Mouse (Mus musculus): ENCODE data around the gene Col4a2. TPM values are rescaled to one million over a fixed set of nuclear protein-coding genes. Genes with fewer than 3 reads are reported as not detected.
A peak's percentile ranks its signal among the peaks of the same experiment; 100 is the strongest.

The Col4a2 gene
- polyA plus RNA-seq, 1 experiment = 26.3 TPM

DNA sequence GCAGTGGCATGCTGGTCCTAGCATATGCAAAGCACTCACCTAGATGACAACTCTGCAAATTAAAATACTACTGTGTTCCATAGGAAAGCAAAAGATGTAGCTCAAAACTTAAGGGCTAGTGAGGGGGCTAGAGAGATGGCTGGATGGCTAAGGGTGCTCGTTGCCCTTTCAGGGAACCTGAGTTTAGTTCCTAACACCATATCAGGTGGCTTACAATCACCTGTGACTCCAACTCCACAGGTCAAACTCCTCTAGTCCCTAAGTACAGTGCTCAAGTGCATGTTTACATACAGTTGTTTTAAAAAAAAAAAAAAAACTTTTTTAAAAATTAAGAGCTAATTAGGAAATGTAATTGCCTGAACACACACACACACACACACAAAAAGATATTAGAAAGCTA is 7.1 kb upstream of the Col4a2 start:
- 0 out of 2 replicates have a peak, but pooled peaks cover under 1% of the 10 kb centered on the region for H3K4me1 ChIP-seq (ENCODE audit: control insufficient read depth, insufficient read depth, low read length)
- no peak overlapping the region for H3K4me3 ChIP-seq (ENCODE audit: insufficient read depth, low read length)
- no peak for TF ChIP-seq CTCF (IDR thresholded peaks at IDR 0.05; ENCODE audit: extremely low read depth, insufficient read depth, low read length)
- TF ChIP-seq POLR2A (IDR thresholded peaks at IDR 0.05; ENCODE audit: extremely low read depth, insufficient read depth, low read length) = no peak
- H3K27ac ChIP-seq (ENCODE audit: insufficient read depth, low read length) = no peak overlapping the region

DNA sequence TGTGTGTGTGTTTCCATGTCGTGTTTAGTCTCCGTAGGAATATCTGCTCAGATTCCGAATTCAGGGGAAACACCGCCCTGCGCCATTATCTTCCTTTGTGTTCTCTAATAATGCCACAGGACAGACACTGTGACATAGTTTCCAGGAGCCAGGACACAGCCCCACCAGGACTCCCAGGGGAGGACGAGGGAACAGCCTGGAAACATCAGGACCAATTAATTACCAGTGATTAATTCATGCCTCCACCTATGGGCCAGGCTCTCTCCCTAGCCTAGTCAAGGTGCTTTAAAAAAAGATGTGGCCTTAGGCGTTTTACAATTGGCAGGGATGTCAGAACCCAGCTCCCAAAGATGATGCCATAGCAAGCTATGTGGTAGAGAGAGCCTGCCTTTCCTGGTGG is 5.2 kb upstream of the Col4a2 start:
- no peak for TF ChIP-seq POLR2A (IDR thresholded peaks at IDR 0.05; ENCODE audit: extremely low read depth, insufficient read depth, low read length)
- no peak for TF ChIP-seq CTCF (IDR thresholded peaks at IDR 0.05; ENCODE audit: extremely low read depth, insufficient read depth, low read length)
- Histone ChIP-seq H3K4me3 (ENCODE audit: insufficient read depth, low read length) (no peak overlapping the region), H3K27ac (ENCODE audit: insufficient read depth, low read length) (no peak overlapping the region), H3K4me1 (ENCODE audit: control insufficient read depth, insufficient read depth, low read length) (no peaks in the 10 kb centered on the region)

DNA sequence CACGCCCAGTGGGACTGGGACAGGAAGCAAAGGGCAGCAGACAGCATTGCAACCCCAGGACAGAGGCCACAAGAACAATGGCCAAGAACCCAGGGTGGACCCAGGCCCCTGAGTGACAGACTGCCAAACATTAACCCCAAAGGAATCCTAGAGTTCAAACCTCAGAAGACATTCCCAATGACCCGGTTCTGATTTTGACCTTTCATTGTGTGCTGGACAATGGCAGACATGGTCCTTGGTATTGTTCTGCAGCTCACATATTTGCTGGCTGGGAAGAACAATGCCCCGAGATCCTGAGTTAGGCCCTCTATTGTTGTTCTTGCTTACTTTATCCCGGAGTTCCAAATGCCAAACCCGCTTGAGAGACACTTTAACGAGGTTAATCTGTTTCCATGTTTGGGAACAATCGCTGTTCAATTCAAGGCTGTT is 4.0 kb upstream of the Col4a2 start:
- H3K4me1 ChIP-seq (ENCODE audit: control insufficient read depth, insufficient read depth, low read length) = no peaks in the 10 kb centered on the region

GRCm38 (mm10) chr8:11309226-11309625 is 3.4 kb upstream of the Col4a2 start:
- Histone ChIP-seq H3K27ac (ENCODE audit: insufficient read depth, low read length) (no peak overlapping the region), H3K4me1 (ENCODE audit: control insufficient read depth, insufficient read depth, low read length) (no peaks in the 10 kb centered on the region), H3K4me3 (ENCODE audit: insufficient read depth, low read length) (no peak overlapping the region)
- TF ChIP-seq POLR2A (IDR thresholded peaks at IDR 0.05; ENCODE audit: extremely low read depth, insufficient read depth, low read length) (no peak), CTCF (IDR thresholded peaks at IDR 0.05; ENCODE audit: extremely low read depth, insufficient read depth, low read length) (no peak)

More for the DNA sequence above, 4.0 kb upstream of the Col4a2 start:
- no peak for TF ChIP-seq CTCF (IDR thresholded peaks at IDR 0.05; ENCODE audit: extremely low read depth, insufficient read depth, low read length)
- TF ChIP-seq POLR2A (IDR thresholded peaks at IDR 0.05; ENCODE audit: extremely low read depth, insufficient read depth, low read length) = no peak
- no peak overlapping the region for H3K27ac ChIP-seq (ENCODE audit: insufficient read depth, low read length)
- no peak overlapping the region for H3K4me3 ChIP-seq (ENCODE audit: insufficient read depth, low read length)

DNA sequence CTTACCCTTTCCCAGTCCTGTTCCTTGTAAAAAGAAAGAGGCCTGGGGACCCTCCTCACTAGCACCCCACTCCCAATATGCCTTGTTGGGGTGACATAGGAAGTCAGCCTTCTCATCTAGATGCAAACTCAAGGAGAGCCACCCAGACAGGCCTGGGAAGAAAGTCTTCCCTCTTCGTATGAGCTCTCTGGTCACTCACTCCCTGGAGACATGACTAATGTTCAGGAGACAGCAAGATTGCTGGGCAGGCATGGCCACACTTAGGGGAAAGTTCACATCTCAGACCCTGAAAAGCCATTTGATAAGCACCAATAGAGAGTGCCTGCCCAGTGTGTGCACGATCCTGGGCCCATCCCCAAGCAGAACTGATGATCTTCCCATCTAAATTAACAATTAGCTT is 2.6 kb upstream of the Col4a2 start:
- TF ChIP-seq POLR2A (IDR thresholded peaks at IDR 0.05; ENCODE audit: extremely low read depth, insufficient read depth, low read length) = no peak
- no peak for TF ChIP-seq CTCF (IDR thresholded peaks at IDR 0.05; ENCODE audit: extremely low read depth, insufficient read depth, low read length)
- H3K4me1 ChIP-seq (ENCODE audit: control insufficient read depth, insufficient read depth, low read length) = no peaks in the 10 kb centered on the region
- H3K27ac ChIP-seq (ENCODE audit: insufficient read depth, low read length) = no peak overlapping the region
- H3K4me3 ChIP-seq (ENCODE audit: insufficient read depth, low read length) = no peak overlapping the region

GRCm38 (mm10) chr8:11311681-11312348 is 790 bp upstream of the Col4a2 start:
- Histone ChIP-seq H3K27ac (ENCODE audit: insufficient read depth, low read length) (peak overlapping the region; percentile 82), H3K4me3 (ENCODE audit: insufficient read depth, low read length) (peak overlapping the region; percentile 68), H3K4me1 (ENCODE audit: control insufficient read depth, insufficient read depth, low read length) (no peaks in the 10 kb centered on the region)
- TF ChIP-seq POLR2A (IDR thresholded peaks at IDR 0.05; ENCODE audit: extremely low read depth, insufficient read depth, low read length) (no peak), CTCF (IDR thresholded peaks at IDR 0.05; ENCODE audit: extremely low read depth, insufficient read depth, low read length) (no peak)

GRCm38 (mm10) chr8:11313176-11314111 is 839 bp downstream of the Col4a2 start:
- H3K4me1 ChIP-seq (ENCODE audit: control insufficient read depth, insufficient read depth, low read length) = no peaks in the 10 kb centered on the region
- TF ChIP-seq CTCF (IDR thresholded peaks at IDR 0.05; ENCODE audit: extremely low read depth, insufficient read depth, low read length) = no peak
- TF ChIP-seq POLR2A (IDR thresholded peaks at IDR 0.05; ENCODE audit: extremely low read depth, insufficient read depth, low read length) = no peak
- peak overlapping the region; percentile 68 for H3K4me3 ChIP-seq (ENCODE audit: insufficient read depth, low read length)
- peak overlapping the region; percentile 73 for H3K27ac ChIP-seq (ENCODE audit: insufficient read depth, low read length)

GRCm38 (mm10) chr8:11314613-11315012 is 2.0 kb downstream of the Col4a2 start:
- TF ChIP-seq POLR2A (IDR thresholded peaks at IDR 0.05; ENCODE audit: extremely low read depth, insufficient read depth, low read length) (no peak), CTCF (IDR thresholded peaks at IDR 0.05; ENCODE audit: extremely low read depth, insufficient read depth, low read length) (no peak)
- H3K27ac ChIP-seq (ENCODE audit: insufficient read depth, low read length) = no peak overlapping the region
- H3K4me1 ChIP-seq (ENCODE audit: control insufficient read depth, insufficient read depth, low read length) = no peaks in the 10 kb centered on the region
- no peak overlapping the region for H3K4me3 ChIP-seq (ENCODE audit: insufficient read depth, low read length)

GRCm38 (mm10) chr8:11315179-11315943 is 2.8 kb downstream of the Col4a2 start:
- TF ChIP-seq POLR2A (IDR thresholded peaks at IDR 0.05; ENCODE audit: extremely low read depth, insufficient read depth, low read length) (no peak), CTCF (IDR thresholded peaks at IDR 0.05; ENCODE audit: extremely low read depth, insufficient read depth, low read length) (no peak)
- H3K4me1 ChIP-seq (ENCODE audit: control insufficient read depth, insufficient read depth, low read length) = no peaks in the 10 kb centered on the region
- H3K27ac ChIP-seq (ENCODE audit: insufficient read depth, low read length) = 0 out of 2 replicates have a peak overlapping the region, but pooled peaks have one; percentile 27
- no peak overlapping the region for H3K4me3 ChIP-seq (ENCODE audit: insufficient read depth, low read length)
